Mouse (Mus musculus) spleen, postnatal 10 days (tissue): ENCODE results near the gene Galm.
"Not testable (repeated sequence)": the region's sequence is repeated elsewhere in the genome, so short reads cannot be mapped to it uniquely, and the experiment has no call there.

ENCODE experiments used
- DNase-seq, 2 experiments: peaks; one replicate each; pipeline ENCODE4 v3.0.0; 2021 to 2022; ENCODE audit warnings: low spot score in 2 of 2

The Galm gene

GRCm38 (mm10) chr17:80206671-80207581 is 79.7 kb downstream of the Galm start, which contains the start of the genes Srsf7 and Ttc39d:
TSS of gene Srsf7 (minus strand) at chr17:80207307.
TSS of gene Ttc39d (plus strand) at chr17:80207460.
- DNase-seq, result peak; percentile 97 to 99

GRCm38 (mm10) chr17:80213998-80214397 is 86.7 kb downstream of the Galm start:
- DNase-seq, result not testable (repeated sequence)

- no peak for DNase-seq
These were observed 92.9 kb downstream of the Galm start for GRCm38 (mm10) chr17:80220131-80220530.

- DNase-seq, result no peak
These were observed 93.9 kb downstream of the Galm start for GRCm38 (mm10) chr17:80221202-80221601.

- peak in 1 of 2 experiments; percentile 53 for DNase-seq
These were observed 94.8 kb downstream of the Galm start for GRCm38 (mm10) chr17:80221890-80222628.

- DNase-seq, result no peak
These were observed 96.6 kb downstream of the Galm start for GRCm38 (mm10) chr17:80223829-80224228.

- peak; percentile 67 to 84 for DNase-seq
These were observed 97.2 kb downstream of the Galm start, which contains the start of gene Gemin6 for GRCm38 (mm10) chr17:80224326-80225116. TSS of gene Gemin6 (plus strand) at chr17:80224441.

GRCm38 (mm10) chr17:80225142-80225541 is 97.9 kb downstream of the Galm start:
- not testable (repeated sequence) for DNase-seq

GRCm38 (mm10) chr17:80229396-80229795 is 102.1 kb downstream of the Galm start:
- DNase-seq, result no peak

GRCm38 (mm10) chr17:80233844-80234243 is 106.6 kb downstream of the Galm start:
- no peak for DNase-seq

GRCm38 (mm10) chr17:80234376-80234775 is 107.1 kb downstream of the Galm start:
- no peak for DNase-seq
